Mouse (Mus musculus): ENCODE results near the gene Zfp385c. TPM values are rescaled to one million over a fixed set of nuclear protein-coding genes. Genes with fewer than 3 reads are reported as not detected.

Gene Zfp385c
- polyA plus RNA-seq, 1 experiment from 2014 or later, result 0.14 TPM

GRCm38 (mm10) chr11:100730477-100731205 lies 38.4 kb upstream of the Zfp385c start:
- Histone ChIP-seq H3K27me3 (ENCODE audit: control insufficient read depth, insufficient read depth, low read length) (no peaks in the 10 kb centered on the region), H3K27ac (ENCODE audit: low read depth, low read length) (no peak overlapping the region), H3K4me2 (no peak overlapping the region), H3K9me3 (replicated peaks; ENCODE audit: control insufficient read depth, low read length) (no peaks in the 10 kb centered on the region), H3K4me1 (ENCODE audit: control insufficient read depth, insufficient read depth, low read length) (peaks cover 1% of the 10 kb centered on the region; the same call in 1 of the 2 replicates), H3K4me3 (ENCODE audit: low read depth, low read length) (no peak overlapping the region), H3K36me3 (ENCODE audit: control insufficient read depth, insufficient read depth, low read length) (peaks cover 2% of the 10 kb centered on the region; the same call in 1 of the 2 replicates), H3K9ac (ENCODE audit: low read depth, low read length) (no peak overlapping the region)
- 89% methylated on average over 6 of the region's 6 CpGs for WGBS (ENCODE audit: insufficient replicate concordance)
- ATAC-seq (replicated peaks; ENCODE audit: insufficient number of reproducible peaks, low FRiP score, low TSS enrichment), result no peak

- Histone ChIP-seq H3K36me3 (ENCODE audit: control insufficient read depth, insufficient read depth, low read length) (peaks cover 2% of the 10 kb centered on the region; the same call in 1 of the 2 replicates), H3K9ac (ENCODE audit: low read depth, low read length) (no peak overlapping the region), H3K4me3 (ENCODE audit: low read depth, low read length) (no peak overlapping the region), H3K4me1 (ENCODE audit: control insufficient read depth, insufficient read depth, low read length) (peaks cover 7% of the 10 kb centered on the region), H3K9me3 (replicated peaks; ENCODE audit: control insufficient read depth, low read length) (no peaks in the 10 kb centered on the region), H3K27me3 (ENCODE audit: control insufficient read depth, insufficient read depth, low read length) (no peaks in the 10 kb centered on the region), H3K27ac (ENCODE audit: low read depth, low read length) (no peak overlapping the region), H3K4me2 (no peak overlapping the region)
- no peak for ATAC-seq (replicated peaks; ENCODE audit: insufficient number of reproducible peaks, low FRiP score, low TSS enrichment)
- WGBS (ENCODE audit: insufficient replicate concordance), result 76% methylated on average over 4 of the region's 4 CpGs
Measured at GRCm38 (mm10) chr11:100729976-100730375, 37.7 kb upstream of the Zfp385c start.

- H3K4me1 ChIP-seq (ENCODE audit: control insufficient read depth, insufficient read depth, low read length), result peaks cover 11% of the 10 kb centered on the region
- H3K4me2 ChIP-seq, result no peak overlapping the region
- no peak for ATAC-seq (replicated peaks; ENCODE audit: insufficient number of reproducible peaks, low FRiP score, low TSS enrichment)
- peaks cover 2% of the 10 kb centered on the region; the same call in 1 of the 2 replicates for H3K36me3 ChIP-seq (ENCODE audit: control insufficient read depth, insufficient read depth, low read length)
- H3K27ac ChIP-seq (ENCODE audit: low read depth, low read length), result no peak overlapping the region
- no peaks in the 10 kb centered on the region for H3K9me3 ChIP-seq (replicated peaks; ENCODE audit: control insufficient read depth, low read length)
- WGBS (ENCODE audit: insufficient replicate concordance), result 80% methylated on average over 6 of the region's 6 CpGs
- H3K9ac ChIP-seq (ENCODE audit: low read depth, low read length), result no peak overlapping the region
- no peak overlapping the region for H3K4me3 ChIP-seq (ENCODE audit: low read depth, low read length)
- no peaks in the 10 kb centered on the region for H3K27me3 ChIP-seq (ENCODE audit: control insufficient read depth, insufficient read depth, low read length)
Measured at GRCm38 (mm10) chr11:100728601-100729000, 36.3 kb upstream of the Zfp385c start.

- no peak overlapping the region for H3K9ac ChIP-seq (ENCODE audit: low read depth, low read length)
- 96% methylated on average over 3 of the region's 3 CpGs for WGBS (ENCODE audit: insufficient replicate concordance)
- peaks cover 2% of the 10 kb centered on the region; the same call in 1 of the 2 replicates for H3K36me3 ChIP-seq (ENCODE audit: control insufficient read depth, insufficient read depth, low read length)
- no peaks in the 10 kb centered on the region for H3K9me3 ChIP-seq (replicated peaks; ENCODE audit: control insufficient read depth, low read length)
- peaks cover 19% of the 10 kb centered on the region for H3K4me1 ChIP-seq (ENCODE audit: control insufficient read depth, insufficient read depth, low read length)
- H3K4me3 ChIP-seq (ENCODE audit: low read depth, low read length), result no peak overlapping the region
- H3K27me3 ChIP-seq (ENCODE audit: control insufficient read depth, insufficient read depth, low read length), result no peaks in the 10 kb centered on the region
- ATAC-seq (replicated peaks; ENCODE audit: insufficient number of reproducible peaks, low FRiP score, low TSS enrichment), result no peak
- H3K4me2 ChIP-seq, result no peak overlapping the region
- no peak overlapping the region for H3K27ac ChIP-seq (ENCODE audit: low read depth, low read length)
Measured at GRCm38 (mm10) chr11:100727201-100727600, 34.9 kb upstream of the Zfp385c start.

GRCm38 (mm10) chr11:100724919-100725512 lies 32.8 kb upstream of the Zfp385c start:
- Histone ChIP-seq H3K9me3 (replicated peaks; ENCODE audit: control insufficient read depth, low read length) (no peaks in the 10 kb centered on the region), H3K36me3 (ENCODE audit: control insufficient read depth, insufficient read depth, low read length) (peaks cover 2% of the 10 kb centered on the region; the same call in 1 of the 2 replicates), H3K4me2 (no peak overlapping the region; the same call in 1 of the 2 replicates), H3K27ac (ENCODE audit: low read depth, low read length) (peak overlapping the region; percentile 57), H3K27me3 (ENCODE audit: control insufficient read depth, insufficient read depth, low read length) (no peaks in the 10 kb centered on the region), H3K4me1 (ENCODE audit: control insufficient read depth, insufficient read depth, low read length) (peaks cover 40% of the 10 kb centered on the region), H3K4me3 (ENCODE audit: low read depth, low read length) (no peak overlapping the region), H3K9ac (ENCODE audit: low read depth, low read length) (no peak overlapping the region)
- WGBS (ENCODE audit: insufficient replicate concordance), result 26% methylated on average over 5 of the region's 5 CpGs
- 0 out of 2 replicates have a peak, but pooled peaks have one; percentile 40 for ATAC-seq (replicated peaks; ENCODE audit: insufficient number of reproducible peaks, low FRiP score, low TSS enrichment)

- H3K4me1 ChIP-seq (ENCODE audit: control insufficient read depth, insufficient read depth, low read length), result peaks cover 45% of the 10 kb centered on the region
Measured at GRCm38 (mm10) chr11:100722493-100723028, 30.3 kb upstream of the Zfp385c start.

GRCm38 (mm10) chr11:100721776-100722492 lies 29.7 kb upstream of the Zfp385c start:
- H3K27ac ChIP-seq (ENCODE audit: low read depth, low read length), result peak overlapping the region; percentile 86
- peaks cover 45% of the 10 kb centered on the region for H3K4me1 ChIP-seq (ENCODE audit: control insufficient read depth, insufficient read depth, low read length)
- H3K4me3 ChIP-seq (ENCODE audit: low read depth, low read length), result no peak overlapping the region
- H3K4me2 ChIP-seq, result peak overlapping the region; percentile 16; the same call in 1 of the 2 replicates
- no peaks in the 10 kb centered on the region for H3K27me3 ChIP-seq (ENCODE audit: control insufficient read depth, insufficient read depth, low read length)
- H3K36me3 ChIP-seq (ENCODE audit: control insufficient read depth, insufficient read depth, low read length), result peaks cover 8% of the 10 kb centered on the region
- WGBS (ENCODE audit: insufficient replicate concordance), result 40% methylated on average over 8 of the region's 8 CpGs
- 0 out of 2 replicates have a peak overlapping the region, but pooled peaks have one; percentile 46 for H3K9ac ChIP-seq (ENCODE audit: low read depth, low read length)
- no peaks in the 10 kb centered on the region for H3K9me3 ChIP-seq (replicated peaks; ENCODE audit: control insufficient read depth, low read length)
- ATAC-seq (replicated peaks; ENCODE audit: insufficient number of reproducible peaks, low FRiP score, low TSS enrichment), result no peak

More at GRCm38 (mm10) chr11:100722493-100723028, 30.3 kb upstream of the Zfp385c start:
- 0 out of 2 replicates have a peak overlapping the region, but pooled peaks have one; percentile 46 for H3K9ac ChIP-seq (ENCODE audit: low read depth, low read length)
- no peak for ATAC-seq (replicated peaks; ENCODE audit: insufficient number of reproducible peaks, low FRiP score, low TSS enrichment)
- H3K27ac ChIP-seq (ENCODE audit: low read depth, low read length), result peak overlapping the region; percentile 86
- no peaks in the 10 kb centered on the region for H3K27me3 ChIP-seq (ENCODE audit: control insufficient read depth, insufficient read depth, low read length)
- H3K4me3 ChIP-seq (ENCODE audit: low read depth, low read length), result no peak overlapping the region
- peaks cover 7% of the 10 kb centered on the region for H3K36me3 ChIP-seq (ENCODE audit: control insufficient read depth, insufficient read depth, low read length)
- peak overlapping the region; percentile 16; the same call in 1 of the 2 replicates for H3K4me2 ChIP-seq
- WGBS (ENCODE audit: insufficient replicate concordance), result 52% methylated on average over 2 of the region's 2 CpGs
- H3K9me3 ChIP-seq (replicated peaks; ENCODE audit: control insufficient read depth, low read length), result no peaks in the 10 kb centered on the region

- Histone ChIP-seq H3K4me3 (ENCODE audit: low read depth, low read length) (no peak overlapping the region), H3K9me3 (replicated peaks; ENCODE audit: control insufficient read depth, low read length) (no peaks in the 10 kb centered on the region), H3K4me2 (no peak overlapping the region), H3K27me3 (ENCODE audit: control insufficient read depth, insufficient read depth, low read length) (no peaks in the 10 kb centered on the region), H3K27ac (ENCODE audit: low read depth, low read length) (peak overlapping the region; percentile 86), H3K36me3 (ENCODE audit: control insufficient read depth, insufficient read depth, low read length) (peaks cover 12% of the 10 kb centered on the region), H3K9ac (ENCODE audit: low read depth, low read length) (peak overlapping the region; percentile 60), H3K4me1 (ENCODE audit: control insufficient read depth, insufficient read depth, low read length) (peaks cover 45% of the 10 kb centered on the region)
- WGBS (ENCODE audit: insufficient replicate concordance), result 51% methylated on average over 4 of the region's 4 CpGs
- ATAC-seq (replicated peaks; ENCODE audit: insufficient number of reproducible peaks, low FRiP score, low TSS enrichment), result no peak
Measured at GRCm38 (mm10) chr11:100721254-100721653, 29.0 kb upstream of the Zfp385c start.

Measured in heart, embryonic 11.5 days (tissue).